Mouse (Mus musculus): ENCODE data around the gene Sall1. TPM values are rescaled to one million over a fixed set of nuclear protein-coding genes. Genes with fewer than 3 reads are reported as not detected.

Gene Sall1
- 10 to 100 TPM; 14.1 to 15.0 TPM for total RNA-seq (2021)

DNA sequence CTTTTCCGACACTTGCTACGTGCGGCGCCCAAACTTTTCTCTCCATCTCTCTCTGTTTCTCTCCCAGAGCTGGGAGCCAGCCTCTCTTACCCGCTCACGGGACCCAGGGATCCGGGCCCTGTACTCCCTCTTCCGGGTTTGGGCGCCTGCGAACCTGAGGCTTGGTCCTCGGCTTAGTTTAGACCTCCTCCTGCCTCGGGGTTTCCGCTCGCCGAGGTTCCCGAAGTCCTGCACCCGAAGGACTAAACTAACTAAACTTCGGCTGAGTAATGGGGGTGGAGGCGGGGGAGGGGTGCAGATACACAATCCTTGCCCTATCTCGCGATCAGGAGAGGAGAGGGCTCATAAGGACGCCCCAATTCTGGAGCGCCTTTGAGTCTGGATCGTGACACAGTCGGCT, at the start of gene Sall1:
Sall1 (minus strand) TSS at position 223 of the 400 bp plus-strand sequence.
- intact Hi-C loops (cut with DNase I), result loop anchor here (5.0 to 10.0 kb wide), 3 partner anchors 263 to 743 kb away; no protein-coding TSS in a partner anchor
- peak in 1 of 2 experiments; percentile 57 for DNase-seq (ENCODE audit: extremely low spot score in 1 of 2, low spot score in 2 of 2)

DNA sequence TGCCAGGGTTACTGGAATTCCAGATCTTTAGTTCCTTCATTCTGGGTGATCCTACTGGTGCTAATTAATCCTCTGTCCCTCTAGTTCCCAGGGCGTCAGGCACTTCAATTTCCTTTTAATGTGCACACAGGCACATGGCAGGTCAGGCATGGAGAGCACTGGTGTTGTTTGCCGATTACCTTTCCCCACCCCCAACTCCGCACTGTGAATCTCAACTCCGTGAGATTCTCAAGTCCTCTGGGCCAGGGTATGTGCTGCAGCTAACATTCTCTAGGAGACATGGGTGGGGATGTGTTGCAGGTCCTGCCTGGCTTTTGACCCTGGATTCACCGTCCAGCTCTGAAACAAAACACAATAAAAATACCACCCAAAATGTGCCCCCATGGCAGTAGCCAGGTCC, 46.0 kb upstream of the Sall1 start:
- DNase-seq (ENCODE audit: extremely low spot score in 1 of 2, low spot score in 2 of 2), result no peak
- intact Hi-C loops (cut with DNase I), result no loop called here

GRCm38 (mm10) chr8:89079147-89079546, 35.2 kb upstream of the Sall1 start:
- intact Hi-C loops (cut with DNase I), result no loop called here
- no peak for DNase-seq (ENCODE audit: extremely low spot score in 1 of 2, low spot score in 2 of 2)

- DNase-seq (ENCODE audit: extremely low spot score in 1 of 2, low spot score in 2 of 2), result peak; percentile 25 to 56
- intact Hi-C loops (cut with DNase I), result no loop called here
These were observed 29.0 kb upstream of the Sall1 start for GRCm38 (mm10) chr8:89072968-89073382.

GRCm38 (mm10) chr8:89067499-89067898, 23.5 kb upstream of the Sall1 start:
- intact Hi-C loops (cut with DNase I), result no loop called here
- DNase-seq (ENCODE audit: extremely low spot score in 1 of 2, low spot score in 2 of 2), result no peak

DNA sequence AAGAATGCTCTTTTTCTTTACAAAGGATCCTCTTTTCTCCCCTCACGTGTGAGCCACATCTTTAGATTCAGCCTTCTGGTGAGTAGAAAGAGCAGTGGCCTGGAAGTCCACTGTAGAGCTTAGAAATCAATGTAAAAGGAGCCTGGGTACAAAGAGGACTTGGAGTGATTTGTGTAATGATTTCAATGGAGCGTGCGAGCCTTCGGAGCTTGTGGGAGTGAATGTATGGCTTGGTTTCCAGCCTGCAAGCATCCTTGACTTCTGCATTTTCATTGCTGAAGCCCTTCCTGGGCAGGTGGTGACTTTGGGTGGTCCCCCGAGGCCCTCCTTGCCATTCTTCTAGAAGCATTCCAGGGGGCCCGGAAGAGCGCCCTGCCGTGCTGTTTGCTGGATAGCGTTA, 20.1 kb upstream of the Sall1 start:
- DNase-seq (ENCODE audit: extremely low spot score in 1 of 2, low spot score in 2 of 2), result no peak
- intact Hi-C loops (cut with DNase I), result no loop called here

DNA sequence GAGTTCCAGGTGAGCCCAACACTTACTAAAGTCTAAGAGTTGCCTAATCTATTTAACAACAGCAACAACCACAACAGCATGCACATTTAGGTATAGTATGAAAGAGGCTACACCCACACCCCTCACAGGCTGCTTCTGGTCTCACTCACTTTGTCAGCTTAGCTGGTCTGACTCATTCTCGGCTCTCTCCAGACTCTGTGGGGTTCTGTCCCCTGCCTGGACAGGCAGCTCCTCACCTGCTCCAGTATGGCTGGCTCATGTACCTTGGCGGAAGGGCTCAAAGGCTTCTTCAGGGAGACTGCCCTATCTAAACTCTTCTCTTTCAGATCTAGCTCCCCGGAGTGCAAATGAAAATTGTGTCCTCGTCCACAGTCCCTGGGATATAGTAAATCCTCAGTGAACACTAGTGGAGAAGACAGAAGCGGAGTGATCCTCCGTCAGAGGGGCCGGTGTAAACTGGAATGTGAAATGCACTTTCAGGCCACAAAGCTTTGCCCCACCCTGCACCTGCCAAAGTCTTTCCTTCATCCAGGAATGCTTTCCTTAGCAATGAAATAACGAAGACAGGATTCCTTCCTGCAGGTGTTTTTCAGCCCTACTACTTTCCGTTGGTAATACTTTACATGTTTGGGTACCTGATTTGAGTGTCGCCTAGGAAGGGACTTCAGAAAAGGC, 19.5 kb upstream of the Sall1 start:
- intact Hi-C loops (cut with DNase I), result no loop called here
- DNase-seq (ENCODE audit: extremely low spot score in 1 of 2, low spot score in 2 of 2), result no peak

DNA sequence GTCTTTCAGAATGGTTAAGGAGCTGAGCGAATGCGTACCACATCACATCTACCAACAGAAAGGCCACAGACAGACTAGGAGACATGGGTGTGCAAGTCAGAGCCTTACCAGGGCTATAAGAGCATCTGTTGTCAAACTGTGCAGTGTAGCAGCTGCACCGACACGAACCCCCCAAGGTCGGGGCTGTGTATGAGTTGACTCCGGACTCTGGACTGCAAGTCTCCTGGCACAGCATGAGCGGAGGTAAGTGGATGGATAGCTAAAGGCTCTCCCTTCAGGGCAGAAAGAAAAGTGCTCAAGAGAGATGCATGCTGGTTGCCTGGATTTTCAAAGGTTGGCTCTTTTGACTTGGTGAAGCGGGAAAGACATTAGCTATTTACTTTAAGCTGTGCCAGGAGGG, 16.8 kb upstream of the Sall1 start:
- intact Hi-C loops (cut with DNase I), result no loop called here
- no peak for DNase-seq (ENCODE audit: extremely low spot score in 1 of 2, low spot score in 2 of 2)

- intact Hi-C loops (cut with DNase I), result no loop called here
- DNase-seq (ENCODE audit: extremely low spot score in 1 of 2, low spot score in 2 of 2), result no peak
These were observed 15.5 kb upstream of the Sall1 start for GRCm38 (mm10) chr8:89059507-89059906.

GRCm38 (mm10) chr8:89052880-89053279, 8.9 kb upstream of the Sall1 start:
- no peak for DNase-seq (ENCODE audit: extremely low spot score in 1 of 2, low spot score in 2 of 2)
- intact Hi-C loops (cut with DNase I), result no loop called here

DNA sequence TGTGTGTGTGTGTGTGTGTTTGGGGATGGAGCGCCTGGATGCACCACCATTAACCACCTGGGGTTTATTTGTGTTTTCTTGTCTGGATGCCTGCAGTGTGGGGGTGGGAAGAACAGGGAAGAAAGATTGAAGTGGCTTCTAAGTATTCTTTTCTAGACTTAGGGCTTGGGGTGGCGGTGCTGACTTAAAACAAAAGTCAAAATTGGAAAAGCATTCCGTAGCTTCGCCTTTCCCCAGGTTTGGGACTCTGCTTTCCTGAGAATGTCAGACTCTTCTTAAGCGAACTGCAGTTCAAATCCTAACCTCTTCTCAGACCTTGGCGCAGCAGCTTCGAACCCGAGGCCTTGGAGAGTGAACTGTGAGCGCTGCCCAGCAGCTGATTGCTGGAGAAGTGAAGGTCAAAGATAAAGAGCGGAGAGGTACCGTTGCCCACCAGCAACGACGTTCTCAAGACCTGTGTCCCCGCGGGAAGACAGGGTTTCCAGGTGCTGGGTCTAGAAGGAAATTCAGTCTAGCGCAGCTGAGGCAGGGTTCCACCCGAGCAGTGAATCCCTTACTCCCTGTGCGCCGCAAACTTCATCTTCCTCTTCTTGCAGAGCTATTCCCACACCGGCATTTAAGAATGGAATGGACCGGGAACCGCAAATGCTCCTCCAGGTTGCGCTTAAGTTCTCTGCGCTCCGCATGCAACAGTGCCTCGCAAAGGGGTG, 2.8 kb upstream of the Sall1 start:
- intact Hi-C loops (cut with DNase I), result loop anchor here (10.0 kb wide), 1 partner anchor 338 kb away; no protein-coding TSS in a partner anchor
- DNase-seq (ENCODE audit: extremely low spot score in 1 of 2, low spot score in 2 of 2), result no peak

GRCm38 (mm10) chr8:89046226-89046625, 2.3 kb upstream of the Sall1 start:
- DNase-seq (ENCODE audit: extremely low spot score in 1 of 2, low spot score in 2 of 2), result peak in 1 of 2 experiments; percentile 50
- intact Hi-C loops (cut with DNase I), result loop anchor here (10.0 kb wide), 1 partner anchor 339 kb away; no protein-coding TSS in a partner anchor

- no peak for DNase-seq (ENCODE audit: extremely low spot score in 1 of 2, low spot score in 2 of 2)
- intact Hi-C loops (cut with DNase I), result loop anchor here (10.0 kb wide), 1 partner anchor 339 kb away; no protein-coding TSS in a partner anchor
These were observed 1.8 kb upstream of the Sall1 start for GRCm38 (mm10) chr8:89045726-89046125.

- intact Hi-C loops (cut with DNase I), result loop anchor here (10.0 kb wide), 1 partner anchor 340 kb away; no protein-coding TSS in a partner anchor
- no peak for DNase-seq (ENCODE audit: extremely low spot score in 1 of 2, low spot score in 2 of 2)
These were observed 1.2 kb upstream of the Sall1 start for GRCm38 (mm10) chr8:89045218-89045601.

DNA sequence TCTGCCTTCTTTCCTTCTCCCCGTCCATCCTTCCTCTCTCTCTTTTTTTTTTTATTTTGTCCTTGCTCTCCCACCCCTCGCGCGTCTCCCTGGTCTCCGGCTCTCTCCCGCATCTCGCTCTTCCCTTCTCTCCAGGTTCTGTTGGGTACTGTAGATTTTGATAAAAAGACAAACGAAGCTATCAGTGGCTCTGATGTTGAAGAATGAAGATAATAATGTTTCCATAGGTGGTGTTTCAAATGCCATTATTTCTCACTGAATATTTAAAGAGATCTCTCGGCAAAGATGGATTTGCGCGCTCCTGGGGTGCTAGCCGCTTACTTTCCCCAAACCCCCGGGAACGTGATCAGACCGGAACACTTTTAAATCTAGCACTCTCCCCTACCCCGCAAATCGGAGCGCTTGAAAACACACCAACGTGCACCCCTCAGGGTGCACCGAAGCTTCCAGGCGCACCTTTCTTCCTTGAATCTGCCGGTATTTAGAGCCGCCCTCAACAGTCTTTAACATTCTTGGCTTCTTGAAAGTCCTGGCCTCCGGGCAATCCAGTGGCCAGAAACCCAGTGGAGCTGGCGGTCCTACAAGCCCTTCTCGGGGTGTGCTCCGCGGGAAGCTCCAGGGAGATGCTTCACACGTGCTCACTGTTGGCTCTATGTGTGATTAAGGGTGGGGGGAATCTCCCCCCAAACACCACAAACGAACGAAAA, 702 bp upstream of the Sall1 start:
- DNase-seq (ENCODE audit: extremely low spot score in 1 of 2, low spot score in 2 of 2), result no peak
- intact Hi-C loops (cut with DNase I), result loop anchor here (5.0 to 10.0 kb wide), 3 partner anchors 263 to 743 kb away; no protein-coding TSS in a partner anchor

GRCm38 (mm10) chr8:89043371-89043841, 556 bp downstream of the Sall1 start:
- peak; percentile 66 to 85 for DNase-seq (ENCODE audit: extremely low spot score in 1 of 2, low spot score in 2 of 2)
- intact Hi-C loops (cut with DNase I), result loop anchor here (5.0 to 10.0 kb wide), 3 partner anchors 264 to 744 kb away; no protein-coding TSS in a partner anchor

GRCm38 (mm10) chr8:89042560-89043370, 1.2 kb downstream of the Sall1 start:
- DNase-seq (ENCODE audit: extremely low spot score in 1 of 2, low spot score in 2 of 2), result peak; percentile 83 to 90
- intact Hi-C loops (cut with DNase I), result loop anchor here (5.0 to 10.0 kb wide), 3 partner anchors 265 to 745 kb away; no protein-coding TSS in a partner anchor

- DNase-seq (ENCODE audit: extremely low spot score in 1 of 2, low spot score in 2 of 2), result no peak
- intact Hi-C loops (cut with DNase I), result loop anchor here (5.0 to 10.0 kb wide), 3 partner anchors 265 to 745 kb away; no protein-coding TSS in a partner anchor
These were observed 1.9 kb downstream of the Sall1 start for GRCm38 (mm10) chr8:89042118-89042460.
